9 mouse cellular contexts compared by ENCODE assay signal in genomic region chr19:12004216-12005008, GRCm38 (mm10). TPM values are rescaled to one million over a fixed set of nuclear protein-coding genes. Genes with fewer than 3 reads are reported as not detected.
DNase-seq lines count a peak whose midpoint lies in the region; ATAC-seq and TF ChIP-seq lines count a peak whose summit lies in the region.
"Had no signal": no experiment of that assay in that cellular context is flagged by ENCODE, and none has a peak within 500 bp of the region (broad histone marks: within the 10 kb centered on the region; RNA-seq: fewer than 3 reads in every experiment).

No protein-coding gene starts in this region.

- no peak for TF ChIP-seq CTCF in lung, embryonic 14.5 days (IDR thresholded peaks at IDR 0.05; ENCODE audit: low read depth)
- no peak for TF ChIP-seq CTCF in brain, embryonic 14.5 days (IDR thresholded peaks at IDR 0.05; ENCODE audit: borderline replicate concordance, extremely low read depth, insufficient read depth, insufficient read length)
- no peak for TF ChIP-seq CTCF in forebrain, postnatal 0 days (IDR thresholded peaks at IDR 0.05; ENCODE audit: low read depth)

- peak overlapping the region; percentile 67 for H3K4me2 ChIP-seq in lung, embryonic 14.5 days
- peak overlapping the region; percentile 62 for H3K4me2 ChIP-seq in forebrain, postnatal 0 days (ENCODE audit: low read depth)
- H3K4me2 ChIP-seq in limb, embryonic 12.5 days: peak overlapping the region; percentile 64
- H3K4me2 ChIP-seq in neural tube, embryonic 14.5 days (ENCODE audit: low read depth, low read length): peak overlapping the region; percentile 70

- peak overlapping the region; percentile 63 for H3K4me3 ChIP-seq in lung, embryonic 14.5 days (ENCODE audit: low read depth, low read length)
- H3K4me3 ChIP-seq in forebrain, postnatal 0 days (ENCODE audit: low read depth, low read length): peak overlapping the region; percentile 60
- H3K4me3 ChIP-seq in limb, embryonic 12.5 days (replicated peaks): peak overlapping the region; percentile 57
- H3K4me3 ChIP-seq in neural tube, embryonic 14.5 days (ENCODE audit: low read depth, low read length): peak overlapping the region; percentile 50

- 47% methylated on average over 9 of the region's 9 CpGs for WGBS in lung, embryonic 14.5 days
- 50% methylated on average over 9 of the region's 9 CpGs for WGBS in forebrain, postnatal 0 days
- 65% methylated on average over 9 of the region's 9 CpGs for WGBS in limb, embryonic 12.5 days
- WGBS in neural tube, embryonic 14.5 days: 60% methylated on average over 9 of the region's 9 CpGs

- no peak overlapping the region; the same call in 1 of the 2 replicates for H3K9ac ChIP-seq in lung, embryonic 14.5 days
- peak overlapping the region; percentile 57 for H3K9ac ChIP-seq in forebrain, postnatal 0 days
- H3K9ac ChIP-seq in limb, embryonic 12.5 days (replicated peaks): no peak overlapping the region
- peak overlapping the region; percentile 54; the same call in 1 of the 2 replicates for H3K9ac ChIP-seq in neural tube, embryonic 14.5 days (replicated peaks; ENCODE audit: low read depth, low read length)

- peak; percentile 18 for DNase-seq in lung, embryonic 14.5 days
- DNase-seq in lung, adult 18-20 months: no peak
- peak; percentile 27 for DNase-seq in brain, embryonic 14.5 days (ENCODE audit: low read depth)
- no peak for DNase-seq in forebrain, postnatal 0 days
- DNase-seq in layer of hippocampus, adult 8-10 months (ENCODE audit: low spot score in 2 of 2): no peak
- no peak for DNase-seq in adrenal gland, adult 18-20 months (ENCODE audit: low spot score in 2 of 2)

- no peaks in the 10 kb centered on the region for H3K27me3 ChIP-seq in lung, embryonic 14.5 days (ENCODE audit: insufficient read depth, low read length)
- no peaks in the 10 kb centered on the region for H3K27me3 ChIP-seq in forebrain, postnatal 0 days (ENCODE audit: insufficient read depth, low read length)
- H3K27me3 ChIP-seq in limb, embryonic 12.5 days: no peaks in the 10 kb centered on the region
- no peaks in the 10 kb centered on the region for H3K27me3 ChIP-seq in neural tube, embryonic 14.5 days (ENCODE audit: control insufficient read depth, insufficient read depth, low read length)

- no peak for ATAC-seq in lung, embryonic 14.5 days (ENCODE audit: insufficient read depth)
- ATAC-seq in forebrain, postnatal 0 days: no peak
- ATAC-seq in limb, embryonic 12.5 days (ENCODE audit: insufficient number of reproducible peaks, insufficient read depth, low FRiP score, low TSS enrichment, low read depth): no peak
- ATAC-seq in neural tube, embryonic 14.5 days (ENCODE audit: low read depth): no peak

- peaks cover 2% of the 10 kb centered on the region; the same call in 1 of the 2 replicates for H3K4me1 ChIP-seq in lung, embryonic 14.5 days (ENCODE audit: insufficient read depth)
- peaks cover 18% of the 10 kb centered on the region for H3K4me1 ChIP-seq in forebrain, postnatal 0 days (ENCODE audit: insufficient read depth)
- H3K4me1 ChIP-seq in limb, embryonic 12.5 days (replicated peaks): peaks cover 15% of the 10 kb centered on the region; the same call in 1 of the 2 replicates
- H3K4me1 ChIP-seq in neural tube, embryonic 14.5 days (ENCODE audit: control insufficient read depth, insufficient read depth, low read length): peaks cover 9% of the 10 kb centered on the region; the same call in 1 of the 2 replicates

- no peak overlapping the region for H3K27ac ChIP-seq in lung, embryonic 14.5 days (ENCODE audit: low read depth)
- H3K27ac ChIP-seq in forebrain, postnatal 0 days (ENCODE audit: low read depth, low read length): peak overlapping the region; percentile 78; the same call in 1 of the 2 replicates
- no peak overlapping the region for H3K27ac ChIP-seq in limb, embryonic 12.5 days
- H3K27ac ChIP-seq in neural tube, embryonic 14.5 days (ENCODE audit: low read depth, low read length): peak overlapping the region; percentile 56; the same call in 1 of the 2 replicates

- no peaks in the 10 kb centered on the region for H3K9me3 ChIP-seq in lung, embryonic 14.5 days (ENCODE audit: low read depth, low read length)
- H3K9me3 ChIP-seq in forebrain, postnatal 0 days (ENCODE audit: low read length): no peaks in the 10 kb centered on the region
- no peaks in the 10 kb centered on the region for H3K9me3 ChIP-seq in limb, embryonic 12.5 days
- H3K9me3 ChIP-seq in neural tube, embryonic 14.5 days (ENCODE audit: control insufficient read depth, low read length): no peaks in the 10 kb centered on the region

- TF ChIP-seq POLR2A in brain, embryonic 14.5 days (IDR thresholded peaks at IDR 0.05; ENCODE audit: borderline replicate concordance, extremely low read depth, insufficient read depth, insufficient read length, poor library complexity, severe bottlenecking): no peak

- no peaks in the 10 kb centered on the region for H3K36me3 ChIP-seq in lung, embryonic 14.5 days (ENCODE audit: insufficient read depth)
- no peaks in the 10 kb centered on the region for H3K36me3 ChIP-seq in forebrain, postnatal 0 days (ENCODE audit: insufficient read depth)
- no peaks in the 10 kb centered on the region for H3K36me3 ChIP-seq in limb, embryonic 12.5 days
- H3K36me3 ChIP-seq in neural tube, embryonic 14.5 days (ENCODE audit: control insufficient read depth, insufficient read depth, low read length): no peaks in the 10 kb centered on the region

RNA-seq across cellular contexts. Expression of gene Olfr1423, which starts 36.7 kb away (rescaled TPM):
- not detected in 2 replicates for polyA plus RNA-seq in lung, embryonic 14.5 days (2014; fragmentation: Nextera tagmentation; extraction: Ambion mirVana)
- polyA plus RNA-seq in brain, embryonic 14.5 days (2012; rRNA removed): not detected in 2 replicates
- total RNA-seq in forebrain, postnatal 0 days (2014; rRNA removed): not detected in 2 replicates
- polyA plus RNA-seq in forebrain, postnatal 0 days (2015; fragmentation: Nextera tagmentation; extraction: Ambion mirVana): not detected in 2 replicates
- 0.04 TPM in 1 of 2 replicates, not detected in the other for polyA plus RNA-seq in limb, embryonic 12.5 days (2016; fragmentation: Nextera tagmentation; extraction: Ambion mirVana)
- polyA plus RNA-seq in neural tube, embryonic 14.5 days (2014; fragmentation: Nextera tagmentation; extraction: Ambion mirVana): not detected in 2 replicates
- total RNA-seq in layer of hippocampus, adult 8-10 months (2022): not detected
- total RNA-seq in adrenal gland, adult 18-20 months (2021): not detected
- polyA plus RNA-seq: spleen, adult 2 months had no signal

RNA-seq across cellular contexts. Expression of gene Osbp, which starts 38.7 kb away (rescaled TPM):
- polyA plus RNA-seq in lung, embryonic 14.5 days (2014; fragmentation: Nextera tagmentation; extraction: Ambion mirVana): 7.4 and 7.5 TPM in 2 replicates
- 31.1 and 35.8 TPM in 2 replicates for polyA plus RNA-seq in brain, embryonic 14.5 days (2012; rRNA removed)
- 27.3 and 30.3 TPM in 2 replicates for total RNA-seq in forebrain, postnatal 0 days (2014; rRNA removed)
- polyA plus RNA-seq in forebrain, postnatal 0 days (2015; fragmentation: Nextera tagmentation; extraction: Ambion mirVana): 2.3 and 3.1 TPM in 2 replicates
- polyA plus RNA-seq in limb, embryonic 12.5 days (2016; fragmentation: Nextera tagmentation; extraction: Ambion mirVana): 4.9 and 5.1 TPM in 2 replicates
- 7.6 and 7.7 TPM in 2 replicates for polyA plus RNA-seq in neural tube, embryonic 14.5 days (2014; fragmentation: Nextera tagmentation; extraction: Ambion mirVana)
- 10 to 100 TPM; 49.6 to 55.3 (median 53.3) TPM for total RNA-seq in layer of hippocampus, adult 8-10 months (2022)
- total RNA-seq in adrenal gland, adult 18-20 months (2021): 10 to 100 TPM; 61.3 to 90.1 TPM

RNA-seq across cellular contexts. Expression of gene Olfr1424, which starts 58.1 kb away (rescaled TPM):
- polyA plus RNA-seq in lung, embryonic 14.5 days (2014; fragmentation: Nextera tagmentation; extraction: Ambion mirVana): not detected in 2 replicates
- not detected in 2 replicates for polyA plus RNA-seq in brain, embryonic 14.5 days (2012; rRNA removed)
- total RNA-seq in forebrain, postnatal 0 days (2014; rRNA removed): not detected in 2 replicates
- polyA plus RNA-seq in forebrain, postnatal 0 days (2015; fragmentation: Nextera tagmentation; extraction: Ambion mirVana): not detected in 2 replicates
- not detected in 2 replicates for polyA plus RNA-seq in limb, embryonic 12.5 days (2016; fragmentation: Nextera tagmentation; extraction: Ambion mirVana)
- not detected in 2 replicates for polyA plus RNA-seq in neural tube, embryonic 14.5 days (2014; fragmentation: Nextera tagmentation; extraction: Ambion mirVana)
- not detected for total RNA-seq in layer of hippocampus, adult 8-10 months (2022)
- total RNA-seq in adrenal gland, adult 18-20 months (2021): not detected
- polyA plus RNA-seq: spleen, adult 2 months had no signal

Comparison
In these comparisons a context has a peak if more than half of its experiments do, and no peak if none do; other contexts are left out.
1. DNase-seq: peak in lung, embryonic 14.5 days (single experiment) and brain, embryonic 14.5 days (single experiment); none in lung, adult 18-20 months (0 of 2), forebrain, postnatal 0 days (single experiment), layer of hippocampus, adult 8-10 months (0 of 2) and adrenal gland, adult 18-20 months (0 of 2).
2. H3K27ac ChIP-seq: peak in forebrain, postnatal 0 days (single experiment) and neural tube, embryonic 14.5 days (single experiment); none in lung, embryonic 14.5 days (single experiment) and limb, embryonic 12.5 days (single experiment).
3. H3K9ac ChIP-seq: peak in forebrain, postnatal 0 days (single experiment) and neural tube, embryonic 14.5 days (single experiment); none in lung, embryonic 14.5 days (single experiment) and limb, embryonic 12.5 days (single experiment).
4. Peak in every context shown above with its lines, with median percentiles within 50 percentile points of each other: H3K4me2 ChIP-seq and H3K4me3 ChIP-seq.